Mouse (Mus musculus) kidney, postnatal 0 days (tissue): ENCODE data around the gene Kansl2. TPM values are rescaled to one million over a fixed set of nuclear protein-coding genes. Genes with fewer than 3 reads are reported as not detected.

ENCODE experiments used
- ATAC-seq: fragments of 200-750 bp; cut with Nextera tagmentation; replicated peaks from 2 replicates; pipeline ENCODE4 v1.8.0; 2017; ENCODE audit warnings: low read depth, moderate number of reproducible peaks, moderate TSS enrichment, moderate library complexity; ENCODE audit not compliant: low FRiP score
- DNase-seq: peaks from one replicate; pipeline ENCODE4 v3.0.0-alpha.2; 2016; ENCODE audit warnings: low spot score
- H3K27ac ChIP-seq: fragments of 300-500 bp; sonication (generic); 2 replicates; pipeline ENCODE4 v1.5.1; 2014; ENCODE audit warnings: mild to moderate bottlenecking
- H3K27me3 ChIP-seq: fragments of 300-500 bp; sonication (generic); 2 replicates; pipeline ENCODE4 v1.6.1; 2014; ENCODE audit warnings: low read length, mixed read lengths; ENCODE audit not compliant: insufficient read depth
- H3K36me3 ChIP-seq: fragments of 300-500 bp; sonication (generic); 2 replicates; pipeline ENCODE4 v1.6.1; 2014; ENCODE audit warnings: low read length, mixed read lengths; ENCODE audit not compliant: insufficient read depth
- H3K4me1 ChIP-seq: fragments of 300-500 bp; sonication (generic); replicated peaks from 2 replicates; pipeline ENCODE4 v1.6.1; 2014; ENCODE audit warnings: antibody characterized with exemption, low read length, mixed read lengths; ENCODE audit not compliant: insufficient read depth
- H3K4me2 ChIP-seq: fragments of 300-500 bp; sonication (generic); 2 replicates; pipeline ENCODE4 v1.6.1; 2014; ENCODE audit warnings: mild to moderate bottlenecking, low read length, moderate library complexity, mixed read lengths
- H3K4me3 ChIP-seq: fragments of 300-500 bp; sonication (generic); replicated peaks from 2 replicates; pipeline ENCODE4 v1.5.1; 2014; ENCODE audit warnings: low read depth, low read length
- H3K9ac ChIP-seq: fragments of 300-500 bp; sonication (generic); 2 replicates; pipeline ENCODE4 v1.6.1; 2014; ENCODE audit warnings: low read depth, low read length
- H3K9me3 ChIP-seq: fragments of 300-500 bp; sonication (generic); replicated peaks from 2 replicates; pipeline ENCODE4 v1.6.1; 2016; ENCODE audit warnings: low read length, inconsistent platforms, mixed read lengths
- CTCF ChIP-seq: IDR thresholded peaks from 2 replicates; pipeline ENCODE4 v1.5.1; 2016; ENCODE audit warnings: antibody characterized with exemption, low read depth, mild to moderate bottlenecking, moderate library complexity
- WGBS: fragments of 180-500 bp; shearing (Covaris S2); extraction: QIAGEN DNeasy Blood & Tissue Kit; methylation state at CpG from one replicate; pipeline ENCODE4 v1.1.7; 2014; 5-methylcytosine and 5-hydroxymethylcytosine counted together
- polyA plus RNA-seq: library from polyadenylated mRNA; unstranded; fragments of >200 nt; fragmentation: Nextera tagmentation; extraction: Ambion mirVana; gene quantifications from 2 replicates; pipeline ENCODE4 v1.2.1, GENCODE M21; 2015

Kansl2 gene
- polyA plus RNA-seq, 1 experiment from 2014 or later = 96.3 TPM

- H3K27me3 ChIP-seq = no peaks in the 10 kb centered on the region
These were observed 32.9 kb upstream of the Kansl2 start for GRCm38 (mm10) chr15:98566973-98567277.

GRCm38 (mm10) chr15:98557186-98557585 is 23.1 kb upstream of the Kansl2 start:
- Histone ChIP-seq H3K9me3 (no peaks in the 10 kb centered on the region), H3K4me2 (no peak overlapping the region), H3K27ac (no peak overlapping the region), H3K36me3 (peaks cover 35% of the 10 kb centered on the region), H3K9ac (no peak overlapping the region), H3K4me1 (no peaks in the 10 kb centered on the region), H3K27me3 (no peaks in the 10 kb centered on the region), H3K4me3 (no peak overlapping the region)
- 94% methylated on average over 5 of the region's 5 CpGs for WGBS
- TF ChIP-seq CTCF = no peak
- no peak for DNase-seq
- ATAC-seq = no peak

More at GRCm38 (mm10) chr15:98566973-98567277, 32.9 kb upstream of the Kansl2 start:
- Histone ChIP-seq H3K4me1 (peaks cover 26% of the 10 kb centered on the region), H3K4me3 (peak overlapping the region; percentile 78), H3K4me2 (peak overlapping the region; percentile 74), H3K9me3 (no peaks in the 10 kb centered on the region), H3K36me3 (0 out of 2 replicates have a peak, but pooled peaks cover 5% of the 10 kb centered on the region), H3K27ac (peak overlapping the region; percentile 96), H3K9ac (peak overlapping the region; percentile 84)
- no peak for DNase-seq
- TF ChIP-seq CTCF = no peak
- ATAC-seq = no peak
- 0% methylated on average over 15 of the region's 15 CpGs for WGBS

- no peak overlapping the region for H3K9ac ChIP-seq
- DNase-seq = no peak
- no peak for ATAC-seq
- no peaks in the 10 kb centered on the region for H3K27me3 ChIP-seq
- no peaks in the 10 kb centered on the region for H3K9me3 ChIP-seq
- H3K4me2 ChIP-seq = no peak overlapping the region
- no peak overlapping the region for H3K27ac ChIP-seq
- H3K4me1 ChIP-seq = no peaks in the 10 kb centered on the region
- 94% methylated on average over 4 of the region's 4 CpGs for WGBS
- H3K4me3 ChIP-seq = no peak overlapping the region
- TF ChIP-seq CTCF = no peak
- H3K36me3 ChIP-seq = peaks cover 44% of the 10 kb centered on the region
These were observed 21.8 kb upstream of the Kansl2 start for GRCm38 (mm10) chr15:98555881-98556280.

- no peak for DNase-seq
- Histone ChIP-seq H3K36me3 (peaks cover 43% of the 10 kb centered on the region), H3K27ac (no peak overlapping the region), H3K4me2 (no peak overlapping the region), H3K4me1 (no peaks in the 10 kb centered on the region), H3K27me3 (no peaks in the 10 kb centered on the region), H3K4me3 (no peak overlapping the region), H3K9me3 (no peaks in the 10 kb centered on the region), H3K9ac (no peak overlapping the region)
- no peak for ATAC-seq
- WGBS = 89% methylated on average over 2 of the region's 2 CpGs
- no peak for TF ChIP-seq CTCF
These were observed 18.7 kb upstream of the Kansl2 start for GRCm38 (mm10) chr15:98552758-98553157.

- ATAC-seq = no peak
- no peak for TF ChIP-seq CTCF
- no peak overlapping the region for H3K4me3 ChIP-seq
- no peak overlapping the region for H3K4me2 ChIP-seq
- no peak overlapping the region for H3K9ac ChIP-seq
- no peaks in the 10 kb centered on the region for H3K4me1 ChIP-seq
- H3K9me3 ChIP-seq = no peaks in the 10 kb centered on the region
- H3K27me3 ChIP-seq = no peaks in the 10 kb centered on the region
- no peak for DNase-seq
- peaks cover 69% of the 10 kb centered on the region for H3K36me3 ChIP-seq
- H3K27ac ChIP-seq = no peak overlapping the region
- WGBS = 95% methylated on average over 5 of the region's 5 CpGs
These were observed 12.8 kb upstream of the Kansl2 start for GRCm38 (mm10) chr15:98546843-98547242.

GRCm38 (mm10) chr15:98545151-98545550 is 11.1 kb upstream of the Kansl2 start:
- Histone ChIP-seq H3K27me3 (no peaks in the 10 kb centered on the region), H3K27ac (no peak overlapping the region), H3K4me2 (no peak overlapping the region), H3K4me3 (no peak overlapping the region), H3K9me3 (no peaks in the 10 kb centered on the region), H3K4me1 (no peaks in the 10 kb centered on the region), H3K9ac (no peak overlapping the region), H3K36me3 (peaks cover 56% of the 10 kb centered on the region)
- no peak for DNase-seq
- no peak for ATAC-seq
- 96% methylated on average over 3 of the region's 3 CpGs for WGBS
- TF ChIP-seq CTCF = no peak

- ATAC-seq (no peak), DNase-seq (no peak)
- no peak for TF ChIP-seq CTCF
- Histone ChIP-seq H3K4me3 (no peak overlapping the region), H3K27ac (no peak overlapping the region), H3K4me1 (no peaks in the 10 kb centered on the region), H3K36me3 (peaks cover 63% of the 10 kb centered on the region), H3K9ac (no peak overlapping the region), H3K9me3 (no peaks in the 10 kb centered on the region), H3K4me2 (no peak overlapping the region), H3K27me3 (no peaks in the 10 kb centered on the region)
- 45% methylated on average over 4 of the region's 4 CpGs for WGBS
These were observed 9.3 kb upstream of the Kansl2 start for GRCm38 (mm10) chr15:98543341-98543740.
